Mouse (Mus musculus) heart, embryonic 14.5 days (tissue): ENCODE results near the gene Igf2r. TPM values are rescaled to one million over a fixed set of nuclear protein-coding genes. Genes with fewer than 3 reads are reported as not detected.

ENCODE experiments used
- ATAC-seq: fragments of 200-750 bp; cut with Nextera tagmentation; 2 replicates; pipeline ENCODE4 v1.8.0; 2017; ENCODE audit warnings: low read depth, moderate TSS enrichment; ENCODE audit not compliant: insufficient number of reproducible peaks, insufficient read depth, low FRiP score
- H3K27ac ChIP-seq, 2 experiments: fragments of 200-500 bp in 1 of 2; fragments of 300-500 bp in 1 of 2; sonication (generic) in 1 of 2; replicated peaks in 1 of 2; 2 replicates each; pipeline ENCODE4 v1.5.1; 2012 to 2014; ENCODE audit warnings: low read depth in 2 of 2, low read length in 2 of 2, control low read depth in 1 of 2, mild to moderate bottlenecking in 1 of 2, mixed read lengths in 1 of 2; ENCODE audit not compliant: control insufficient read depth in 1 of 2, insufficient read depth in 1 of 2
- H3K27me3 ChIP-seq: fragments of 300-500 bp; sonication (generic); 2 replicates; pipeline ENCODE4 v1.6.1; 2014; ENCODE audit warnings: mild to moderate bottlenecking, low read length, control low read depth; ENCODE audit not compliant: control insufficient read depth, insufficient read depth
- H3K36me3 ChIP-seq: fragments of 300-500 bp; sonication (generic); 2 replicates; pipeline ENCODE4 v1.6.1; 2014; ENCODE audit warnings: mild to moderate bottlenecking, control low read depth, low read length, mixed read lengths; ENCODE audit not compliant: control insufficient read depth, insufficient read depth
- H3K4me1 ChIP-seq, 2 experiments: fragments of 200-500 bp in 1 of 2; fragments of 300-500 bp in 1 of 2; sonication (generic) in 1 of 2; 2 replicates each; pipeline ENCODE4 v1.6.1; 2012 to 2014; ENCODE audit warnings: low read length in 2 of 2, control low read depth in 1 of 2, mixed read lengths in 1 of 2; ENCODE audit not compliant: control insufficient read depth in 2 of 2, insufficient read depth in 2 of 2
- H3K4me2 ChIP-seq: fragments of 300-500 bp; sonication (generic); 2 replicates; pipeline ENCODE4 v1.6.1; 2014; ENCODE audit warnings: mild to moderate bottlenecking, low read length
- H3K4me3 ChIP-seq, 2 experiments: fragments of 200-500 bp in 1 of 2; fragments of 300-500 bp in 1 of 2; sonication (generic) in 1 of 2; 2 replicates each; pipeline ENCODE4 v1.5.1; 2012 to 2014; ENCODE audit warnings: low read length in 2 of 2, mild to moderate bottlenecking in 2 of 2, control low read depth in 1 of 2, low read depth in 1 of 2, moderate library complexity in 1 of 2; ENCODE audit not compliant: control insufficient read depth in 1 of 2, insufficient read depth in 1 of 2
- H3K9ac ChIP-seq: fragments of 300-500 bp; sonication (generic); 2 replicates; pipeline ENCODE4 v1.6.1; 2014; ENCODE audit warnings: mild to moderate bottlenecking, low read length
- H3K9me3 ChIP-seq: fragments of 300-500 bp; sonication (generic); 2 replicates; pipeline ENCODE4 v1.6.1; 2016; ENCODE audit warnings: low read length, control low read depth; ENCODE audit not compliant: control insufficient read depth
- WGBS: fragments of 180-500 bp; shearing (Covaris S2); extraction: QIAGEN DNeasy Blood & Tissue Kit; methylation state at CpG from one replicate; pipeline ENCODE4 v1.1.7; 2014; 5-methylcytosine and 5-hydroxymethylcytosine counted together
- polyA plus RNA-seq: library from polyadenylated mRNA; unstranded; fragments of >200 nt; fragmentation: Nextera tagmentation; extraction: Ambion mirVana; gene quantifications from 2 replicates; pipeline ENCODE4 v1.2.1, GENCODE M21; 2014

The Igf2r gene
- polyA plus RNA-seq, 1 experiment from 2014 or later: 201 TPM

GRCm38 (mm10) chr17:12780125-12780524 lies 10.7 kb upstream of the Igf2r start:
- ATAC-seq: peak; percentile 66
- Histone ChIP-seq H3K27ac (peak overlapping the region; percentile 81 to 96), H3K4me3 (no peak overlapping the region), H3K9ac (peak overlapping the region; percentile 67), H3K4me1 (peaks cover 33 to 57% of the 10 kb centered on the region in 2 experiments), H3K27me3 (no peaks in the 10 kb centered on the region), H3K9me3 (no peaks in the 10 kb centered on the region), H3K4me2 (peak overlapping the region; percentile 56), H3K36me3 (peaks cover 38% of the 10 kb centered on the region)
- WGBS: 5% methylated on average over 8 of the region's 8 CpGs

GRCm38 (mm10) chr17:12779442-12779841 lies 10.0 kb upstream of the Igf2r start:
- no peaks in the 10 kb centered on the region for H3K27me3 ChIP-seq
- peaks cover 31% of the 10 kb centered on the region for H3K36me3 ChIP-seq
- H3K9me3 ChIP-seq: no peaks in the 10 kb centered on the region
- H3K4me2 ChIP-seq: peak overlapping the region; percentile 56; the same call in 1 of the 2 replicates
- no peak overlapping the region for H3K4me3 ChIP-seq
- H3K9ac ChIP-seq: peak overlapping the region; percentile 67
- H3K4me1 ChIP-seq: peaks cover 33 to 57% of the 10 kb centered on the region in 2 experiments
- 0 out of 2 replicates have a peak, but pooled peaks have one; percentile 15 for ATAC-seq
- H3K27ac ChIP-seq: peak overlapping the region; percentile 81 to 96
- WGBS: 30% methylated on average over 3 of the region's 3 CpGs

DNA sequence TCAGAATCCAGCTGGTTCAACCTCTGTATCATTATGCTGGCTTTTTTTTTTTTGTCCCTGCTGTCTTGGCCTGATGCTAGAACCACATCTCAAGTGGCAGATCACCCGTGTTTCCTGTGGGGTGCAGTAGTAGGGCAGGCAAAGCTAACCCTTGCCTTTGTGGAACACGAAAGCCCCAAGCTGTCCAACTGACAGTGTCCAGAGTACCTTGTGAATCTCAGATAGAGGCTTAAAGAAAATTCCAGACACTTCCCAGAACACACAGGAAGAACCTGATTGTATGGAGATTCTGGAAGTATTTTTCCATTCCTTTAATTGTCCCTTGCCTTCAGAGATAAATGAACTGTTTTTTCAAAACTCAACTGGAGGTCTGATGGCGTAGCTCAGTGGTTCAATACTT lies 4.5 kb upstream of the Igf2r start:
- H3K4me3 ChIP-seq: no peak overlapping the region
- H3K27ac ChIP-seq: peak overlapping the region; percentile 68 to 81
- 22% methylated on average over 3 of the region's 3 CpGs for WGBS
- no peaks in the 10 kb centered on the region for H3K27me3 ChIP-seq
- H3K9me3 ChIP-seq: no peaks in the 10 kb centered on the region
- peaks cover 48% of the 10 kb centered on the region for H3K36me3 ChIP-seq
- H3K4me2 ChIP-seq: no peak overlapping the region
- peak overlapping the region; percentile 45; the same call in 1 of the 2 replicates for H3K9ac ChIP-seq
- peaks cover 18 to 40% of the 10 kb centered on the region in 2 experiments for H3K4me1 ChIP-seq
- peak; percentile 40 for ATAC-seq

DNA sequence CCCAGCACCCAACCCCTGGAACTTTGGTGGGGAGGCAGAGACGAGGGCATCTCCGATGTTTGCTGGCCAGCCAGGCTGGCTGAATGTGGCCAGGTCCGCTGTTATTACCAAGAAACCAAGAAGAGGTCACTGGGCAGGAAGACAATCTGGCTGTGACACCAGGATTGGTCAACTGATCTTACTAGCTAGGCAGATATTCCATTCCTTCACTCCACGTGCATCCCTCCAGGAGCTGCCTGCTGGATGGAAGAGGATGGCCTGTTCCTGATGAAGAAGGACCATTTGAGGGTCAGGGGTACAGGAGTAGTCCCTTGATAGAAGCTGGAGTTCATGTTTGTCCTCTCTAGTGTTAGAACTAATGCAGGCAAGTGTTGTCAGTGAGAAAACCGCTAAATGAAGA lies 1.0 kb upstream of the Igf2r start:
- Histone ChIP-seq H3K27me3 (no peaks in the 10 kb centered on the region), H3K4me1 (peaks cover 7 to 38% of the 10 kb centered on the region in 2 experiments), H3K27ac (no peak overlapping the region), H3K9ac (no peak overlapping the region), H3K4me3 (no peak overlapping the region), H3K9me3 (no peaks in the 10 kb centered on the region), H3K4me2 (no peak overlapping the region), H3K36me3 (peaks cover 65% of the 10 kb centered on the region)
- WGBS: 89% methylated on average over 5 of the region's 5 CpGs
- no peak for ATAC-seq

GRCm38 (mm10) chr17:12768415-12769379 lies 767 bp downstream of the Igf2r start:
- H3K4me2 ChIP-seq: peak overlapping the region; percentile 67
- ATAC-seq: peak; percentile 32; the same call in 1 of the 2 replicates
- H3K36me3 ChIP-seq: peaks cover 83% of the 10 kb centered on the region
- H3K4me1 ChIP-seq: peaks cover 8 to 48% of the 10 kb centered on the region in 2 experiments
- H3K27ac ChIP-seq: peak overlapping the region; percentile 87 to 88
- H3K9ac ChIP-seq: peak overlapping the region; percentile 84
- no peaks in the 10 kb centered on the region for H3K9me3 ChIP-seq
- WGBS: 21% methylated on average over 41 of the region's 41 CpGs
- H3K4me3 ChIP-seq: peak overlapping the region; percentile 56 to 66
- H3K27me3 ChIP-seq: no peaks in the 10 kb centered on the region

DNA sequence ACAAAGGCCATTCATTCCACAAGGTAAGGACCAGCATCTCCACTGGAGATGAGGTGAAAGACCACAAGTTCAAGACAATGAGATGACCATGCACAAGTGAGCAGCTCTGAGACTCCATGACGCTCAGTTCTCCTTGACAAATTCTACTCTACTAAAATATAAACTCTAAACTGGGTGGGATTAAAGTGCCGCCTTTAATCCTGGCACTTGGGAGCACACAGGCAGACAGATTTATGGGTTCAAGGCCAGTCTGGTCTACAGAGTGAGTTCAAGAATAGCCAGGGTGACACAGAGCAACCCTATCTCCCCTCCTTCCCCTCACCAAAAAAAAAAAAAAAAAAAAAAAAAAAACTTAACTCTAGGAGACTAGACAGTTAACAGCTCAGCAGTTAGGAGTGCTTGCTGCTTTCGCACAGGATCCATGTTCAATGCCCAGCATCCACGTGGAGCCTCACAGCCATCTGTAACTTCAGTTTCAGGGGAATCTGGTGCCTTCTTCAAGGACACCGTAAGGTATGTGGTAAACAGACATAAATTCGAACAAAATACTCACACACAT lies 2.1 kb downstream of the Igf2r start:
- Histone ChIP-seq H3K9me3 (no peaks in the 10 kb centered on the region), H3K9ac (peak overlapping the region; percentile 84), H3K27ac (peak overlapping the region; percentile 87 to 88), H3K4me2 (peak overlapping the region; percentile 67), H3K27me3 (no peaks in the 10 kb centered on the region), H3K4me3 (peak overlapping the region; percentile 56 to 66), H3K4me1 (peaks cover 5 to 42% of the 10 kb centered on the region in 2 experiments; a peak in 3 of 4 replicates), H3K36me3 (peaks cover 96% of the 10 kb centered on the region)
- WGBS: 52% methylated on average over 6 of the region's 6 CpGs
- ATAC-seq: no peak

DNA sequence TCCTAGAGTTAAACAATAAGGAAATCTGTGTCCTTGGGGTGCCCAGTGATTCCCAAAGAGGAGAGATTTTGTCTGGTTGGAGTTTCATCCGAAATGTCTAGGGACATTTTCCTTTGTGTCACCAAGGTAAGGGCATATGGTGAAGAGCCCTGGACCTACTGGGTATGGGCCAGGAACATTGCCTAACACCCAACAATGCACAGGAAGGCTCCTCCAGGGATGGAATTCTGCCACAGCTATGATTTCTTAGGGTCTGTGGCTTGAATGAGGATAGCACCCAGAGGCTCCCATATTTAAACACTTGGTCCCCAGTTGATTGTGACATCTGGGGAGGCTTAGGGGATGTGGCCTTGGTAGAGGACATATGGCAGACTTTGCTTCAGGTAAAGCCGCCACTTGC lies 6.1 kb downstream of the Igf2r start:
- H3K27ac ChIP-seq: peak overlapping the region; percentile 45 to 88
- H3K36me3 ChIP-seq: peaks cover 96% of the 10 kb centered on the region
- H3K4me1 ChIP-seq: peaks cover 23 to 67% of the 10 kb centered on the region in 2 experiments
- ATAC-seq: no peak
- H3K4me3 ChIP-seq: peak overlapping the region; percentile 7 to 56; a peak in 2 of 4 replicates
- WGBS: 60% methylated on average over 2 of the region's 2 CpGs
- no peaks in the 10 kb centered on the region for H3K27me3 ChIP-seq
- no peaks in the 10 kb centered on the region for H3K9me3 ChIP-seq
- H3K4me2 ChIP-seq: peak overlapping the region; percentile 67
- peak overlapping the region; percentile 84 for H3K9ac ChIP-seq
